ENCODE assay signal across 9 mouse cellular contexts in genomic region chr2:60171786-60172530, GRCm38 (mm10). TPM values are rescaled to one million over a fixed set of nuclear protein-coding genes. Genes with fewer than 3 reads are reported as not detected.
DNase-seq lines count a peak whose midpoint lies in the region; ATAC-seq and TF ChIP-seq lines count a peak whose summit lies in the region.
"Had no signal": no experiment of that assay in that cellular context is flagged by ENCODE, and none has a peak within 500 bp of the region (broad histone marks: within the 10 kb centered on the region; RNA-seq: fewer than 3 reads in every experiment).

No protein-coding gene starts in this region.

- 0 out of 2 replicates have a peak, but pooled peaks cover 4% of the 10 kb centered on the region for H3K9me3 ChIP-seq in embryonic facial prominence, embryonic 13.5 days
- no peaks in the 10 kb centered on the region for H3K9me3 ChIP-seq in embryonic facial prominence, embryonic 10.5 days
- 0 out of 2 replicates have a peak, but pooled peaks cover 2% of the 10 kb centered on the region for H3K9me3 ChIP-seq in liver, postnatal 0 days (ENCODE audit: low read length)
- H3K9me3 ChIP-seq in midbrain, embryonic 15.5 days = no peaks in the 10 kb centered on the region
- H3K9me3 ChIP-seq: lung, embryonic 15.5 days had no signal

- no peak for TF ChIP-seq CTCF in liver, postnatal 0 days (IDR thresholded peaks at IDR 0.05; ENCODE audit: low read depth)

- TF ChIP-seq EP300 in liver, postnatal 0 days (IDR thresholded peaks at IDR 0.05; ENCODE audit: low read depth) = no peak

- H3K4me1 ChIP-seq in embryonic facial prominence, embryonic 13.5 days = peaks cover 14% of the 10 kb centered on the region
- no peaks in the 10 kb centered on the region for H3K4me1 ChIP-seq in embryonic facial prominence, embryonic 10.5 days
- peaks cover 2% of the 10 kb centered on the region; the same call in 1 of the 2 replicates for H3K4me1 ChIP-seq in liver, postnatal 0 days (ENCODE audit: insufficient read depth)
- no peaks in the 10 kb centered on the region for H3K4me1 ChIP-seq in midbrain, embryonic 15.5 days
- H3K4me1 ChIP-seq: lung, embryonic 15.5 days had no signal

- H3K4me2 ChIP-seq in embryonic facial prominence, embryonic 13.5 days = no peak overlapping the region
- H3K4me2 ChIP-seq in liver, postnatal 0 days (ENCODE audit: low read depth, low read length) = no peak overlapping the region
- no peak overlapping the region for H3K4me2 ChIP-seq in midbrain, embryonic 15.5 days
- H3K4me2 ChIP-seq: lung, embryonic 15.5 days had no signal

- peak overlapping the region; percentile 33; the same call in 1 of the 2 replicates for H3K27ac ChIP-seq in embryonic facial prominence, embryonic 13.5 days
- no peak overlapping the region for H3K27ac ChIP-seq in embryonic facial prominence, embryonic 10.5 days (replicated peaks)
- H3K27ac ChIP-seq in liver, postnatal 0 days (ENCODE audit: low read depth) = peak overlapping the region; percentile 48; the same call in 1 of the 2 replicates
- no peak overlapping the region for H3K27ac ChIP-seq in midbrain, embryonic 15.5 days
- H3K27ac ChIP-seq: lung, embryonic 15.5 days had no signal

- 53% methylated on average over 7 of the region's 7 CpGs for WGBS in embryonic facial prominence, embryonic 13.5 days
- 85% methylated on average over 7 of the region's 7 CpGs for WGBS in embryonic facial prominence, embryonic 10.5 days
- 57% methylated on average over 7 of the region's 7 CpGs for WGBS in liver, postnatal 0 days (ENCODE audit: insufficient replicate concordance)
- WGBS in midbrain, embryonic 15.5 days = 67% methylated on average over 7 of the region's 7 CpGs

- H3K4me3 ChIP-seq in embryonic facial prominence, embryonic 13.5 days = no peak overlapping the region
- H3K4me3 ChIP-seq in embryonic facial prominence, embryonic 10.5 days = no peak overlapping the region
- H3K4me3 ChIP-seq in liver, postnatal 0 days (ENCODE audit: low read depth, low read length) = no peak overlapping the region
- H3K4me3 ChIP-seq in midbrain, embryonic 15.5 days = no peak overlapping the region
- H3K4me3 ChIP-seq: lung, embryonic 15.5 days had no signal

- H3K27me3 ChIP-seq in embryonic facial prominence, embryonic 13.5 days = no peaks in the 10 kb centered on the region
- no peaks in the 10 kb centered on the region for H3K27me3 ChIP-seq in embryonic facial prominence, embryonic 10.5 days (replicated peaks; ENCODE audit: low read depth, poor library complexity, severe bottlenecking)
- no peaks in the 10 kb centered on the region for H3K27me3 ChIP-seq in liver, postnatal 0 days (ENCODE audit: insufficient read depth, low read length)
- no peaks in the 10 kb centered on the region for H3K27me3 ChIP-seq in midbrain, embryonic 15.5 days (replicated peaks)
- H3K27me3 ChIP-seq: lung, embryonic 15.5 days had no signal

- H3K36me3 ChIP-seq in embryonic facial prominence, embryonic 13.5 days = no peaks in the 10 kb centered on the region
- no peaks in the 10 kb centered on the region for H3K36me3 ChIP-seq in embryonic facial prominence, embryonic 10.5 days (replicated peaks)
- H3K36me3 ChIP-seq in liver, postnatal 0 days (replicated peaks; ENCODE audit: insufficient read depth, low read length) = no peaks in the 10 kb centered on the region
- no peaks in the 10 kb centered on the region for H3K36me3 ChIP-seq in midbrain, embryonic 15.5 days (replicated peaks)
- H3K36me3 ChIP-seq: lung, embryonic 15.5 days had no signal

- no peak overlapping the region for H3K9ac ChIP-seq in embryonic facial prominence, embryonic 13.5 days
- H3K9ac ChIP-seq in liver, postnatal 0 days (replicated peaks) = no peak overlapping the region
- no peak overlapping the region for H3K9ac ChIP-seq in midbrain, embryonic 15.5 days
- H3K9ac ChIP-seq: lung, embryonic 15.5 days had no signal

- no peak for DNase-seq in embryonic facial prominence, embryonic 10.5 days (ENCODE audit: low spot score)
- peak; percentile 15 for DNase-seq in spleen, adult 12 weeks (ENCODE audit: low spot score)
- DNase-seq in spleen, postnatal 4 days (ENCODE audit: low spot score in 2 of 2) = no peak
- peak; percentile 81 for DNase-seq in fibroblast of lung, adult 2 months (ENCODE audit: low read depth)
- peak; percentile 16 for DNase-seq in liver, postnatal 0 days
- DNase-seq in thymus, adult 18-20 months = peak; percentile 8 to 20

- no peak for ATAC-seq in embryonic facial prominence, embryonic 13.5 days (ENCODE audit: insufficient number of reproducible peaks, insufficient read depth, low FRiP score, low TSS enrichment, low read depth)
- ATAC-seq in liver, postnatal 0 days = peak; percentile 21; the same call in 1 of the 2 replicates
- ATAC-seq in midbrain, embryonic 15.5 days (replicated peaks) = no peak

RNA-seq across cellular contexts. Expression of gene Baz2b, which starts 37.7 kb away (rescaled TPM):
- 70.2 and 76.1 TPM in 2 replicates for polyA plus RNA-seq in embryonic facial prominence, embryonic 13.5 days (2015; fragmentation: Nextera tagmentation; extraction: Ambion mirVana)
- 63.4 and 63.6 TPM in 2 replicates for polyA plus RNA-seq in embryonic facial prominence, embryonic 10.5 days (2016; fragmentation: Nextera tagmentation; extraction: Ambion mirVana)
- 19.7 and 21.7 TPM in 2 replicates for polyA plus RNA-seq in liver, postnatal 0 days (2015; fragmentation: Nextera tagmentation; extraction: Ambion mirVana)
- polyA plus RNA-seq in midbrain, embryonic 15.5 days (2015; fragmentation: Nextera tagmentation; extraction: Ambion mirVana) = 76.3 and 86.7 TPM in 2 replicates

RNA-seq across cellular contexts. Expression of gene March7, which starts 37.7 kb away (rescaled TPM):
- polyA plus RNA-seq in embryonic facial prominence, embryonic 13.5 days (2015; fragmentation: Nextera tagmentation; extraction: Ambion mirVana) = 93.8 and 99.3 TPM in 2 replicates
- polyA plus RNA-seq in embryonic facial prominence, embryonic 10.5 days (2016; fragmentation: Nextera tagmentation; extraction: Ambion mirVana) = 71.6 and 77.3 TPM in 2 replicates
- 16.5 and 16.8 TPM in 2 replicates for polyA plus RNA-seq in liver, postnatal 0 days (2015; fragmentation: Nextera tagmentation; extraction: Ambion mirVana)
- polyA plus RNA-seq in midbrain, embryonic 15.5 days (2015; fragmentation: Nextera tagmentation; extraction: Ambion mirVana) = 89.7 and 95.1 TPM in 2 replicates

Comparison
In these comparisons a context has a peak if more than half of its experiments do, and no peak if none do; other contexts are left out.
1. H3K27ac ChIP-seq: peak in embryonic facial prominence, embryonic 13.5 days (single experiment) and liver, postnatal 0 days (single experiment); none in embryonic facial prominence, embryonic 10.5 days (single experiment) and midbrain, embryonic 15.5 days (single experiment).
2. DNase-seq: peak in spleen, adult 12 weeks (single experiment), fibroblast of lung, adult 2 months (single experiment), liver, postnatal 0 days (single experiment) and thymus, adult 18-20 months (2 of 2); none in embryonic facial prominence, embryonic 10.5 days (single experiment) and spleen, postnatal 4 days (0 of 2).